Mouse (Mus musculus): ENCODE results near the gene Sntg2. TPM values are rescaled to one million over a fixed set of nuclear protein-coding genes. Genes with fewer than 3 reads are reported as not detected.

Gene Sntg2
- polyA plus RNA-seq, 1 experiment, result 0.88 TPM

DNA sequence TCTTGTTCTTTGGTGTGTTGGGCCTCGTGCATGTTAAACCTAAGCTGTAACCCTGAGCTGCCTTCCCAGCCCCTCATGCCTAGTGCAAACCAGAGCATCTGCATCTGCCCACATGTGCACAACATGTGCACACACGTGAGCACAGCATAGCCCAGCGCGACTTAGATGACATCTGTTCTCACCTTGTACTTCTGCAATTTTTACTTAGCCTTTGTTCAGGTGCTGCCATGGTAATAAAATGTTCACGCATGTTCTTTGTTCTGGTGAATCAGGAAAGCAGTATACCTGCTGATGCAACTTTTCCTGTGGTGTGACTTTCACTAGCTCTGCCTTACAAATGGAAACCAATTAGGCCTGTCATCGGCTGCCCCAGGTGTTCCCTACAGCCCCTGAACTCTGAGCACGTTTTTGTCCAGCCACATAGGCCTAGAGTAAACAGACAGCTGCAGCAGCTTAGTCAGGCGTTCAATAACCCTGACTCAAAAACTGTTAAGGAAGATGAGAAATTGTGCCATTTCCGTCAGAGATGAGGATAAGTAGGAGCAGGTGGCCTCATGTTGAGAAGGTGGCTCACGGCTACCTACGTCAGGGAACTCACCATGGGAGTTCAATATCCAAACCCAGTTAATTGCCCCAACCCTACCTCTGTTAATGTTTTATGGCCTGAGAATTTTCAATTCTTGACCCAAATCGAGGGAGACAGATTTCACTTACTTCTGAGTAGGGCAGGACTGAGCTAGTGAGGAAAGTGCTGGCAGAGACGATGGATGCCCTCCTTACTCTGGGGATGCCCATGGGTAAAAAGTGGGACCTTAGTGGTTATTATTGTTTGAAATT lies 80.2 kb downstream of the Sntg2 start:
- TF ChIP-seq POLR2A (IDR thresholded peaks at IDR 0.05; ENCODE audit: low read depth, low read length), result no peak
- TF ChIP-seq CTCF (IDR thresholded peaks at IDR 0.05; ENCODE audit: borderline replicate concordance, insufficient read depth, low read length), result no peak
- H3K27ac ChIP-seq (ENCODE audit: insufficient read depth, low read length), result no peak overlapping the region
- H3K4me3 ChIP-seq (ENCODE audit: insufficient read depth, low read length), result no peak overlapping the region
- H3K4me1 ChIP-seq (ENCODE audit: control insufficient read depth, insufficient read depth, low read length), result no peaks in the 10 kb centered on the region

DNA sequence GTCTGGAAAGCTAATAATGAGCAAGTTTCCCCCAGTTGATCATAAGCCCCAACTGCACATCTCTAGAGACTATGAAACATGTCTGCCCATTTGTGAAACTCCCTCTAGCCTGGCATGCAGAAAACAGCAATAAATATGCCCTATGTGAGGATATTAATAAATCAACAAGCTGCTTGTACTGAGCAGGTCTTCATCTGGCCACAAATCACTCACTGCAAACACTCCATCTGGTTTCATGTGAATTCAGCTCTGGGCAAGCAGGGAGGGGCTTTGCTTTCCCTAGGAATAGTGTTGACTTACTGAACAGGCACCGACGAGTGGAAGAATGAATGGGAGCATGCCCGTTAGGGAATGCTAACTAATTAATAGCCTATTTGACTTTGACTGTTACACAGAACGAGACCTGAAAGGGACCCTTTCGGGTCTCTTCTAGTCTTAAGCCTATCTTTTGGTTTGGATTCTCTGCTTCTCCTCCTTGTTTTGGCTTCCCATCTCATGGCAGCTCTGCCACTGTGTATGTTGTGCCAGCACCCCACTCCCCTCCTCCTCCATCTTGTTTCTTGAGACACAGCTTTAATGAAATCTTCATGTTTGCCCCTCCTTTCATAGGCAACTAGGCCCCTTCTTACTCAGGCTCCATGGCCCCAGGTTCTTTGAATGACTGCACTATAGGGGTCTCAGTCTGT lies 86.1 kb downstream of the Sntg2 start:
- Histone ChIP-seq H3K4me3 (ENCODE audit: insufficient read depth, low read length) (no peak overlapping the region), H3K27ac (ENCODE audit: insufficient read depth, low read length) (no peak overlapping the region), H3K4me1 (ENCODE audit: control insufficient read depth, insufficient read depth, low read length) (no peaks in the 10 kb centered on the region)
- TF ChIP-seq CTCF (IDR thresholded peaks at IDR 0.05; ENCODE audit: borderline replicate concordance, insufficient read depth, low read length), result no peak
- no peak for TF ChIP-seq POLR2A (IDR thresholded peaks at IDR 0.05; ENCODE audit: low read depth, low read length)

- Histone ChIP-seq H3K4me3 (ENCODE audit: insufficient read depth, low read length) (no peak overlapping the region), H3K4me1 (ENCODE audit: control insufficient read depth, insufficient read depth, low read length) (no peaks in the 10 kb centered on the region), H3K27ac (ENCODE audit: insufficient read depth, low read length) (no peak overlapping the region)
- TF ChIP-seq POLR2A (IDR thresholded peaks at IDR 0.05; ENCODE audit: low read depth, low read length) (no peak), CTCF (IDR thresholded peaks at IDR 0.05; ENCODE audit: borderline replicate concordance, insufficient read depth, low read length) (no peak)
Observed at GRCm38 (mm10) chr12:30283741-30284140, 89.4 kb downstream of the Sntg2 start.

GRCm38 (mm10) chr12:30272242-30272985 lies 100.8 kb downstream of the Sntg2 start:
- H3K27ac ChIP-seq (ENCODE audit: insufficient read depth, low read length), result no peak overlapping the region
- H3K4me3 ChIP-seq (ENCODE audit: insufficient read depth, low read length), result no peak overlapping the region

GRCm38 (mm10) chr12:30264206-30264605 lies 109.0 kb downstream of the Sntg2 start:
- H3K27ac ChIP-seq (ENCODE audit: insufficient read depth, low read length), result no peak overlapping the region
- H3K4me1 ChIP-seq (ENCODE audit: control insufficient read depth, insufficient read depth, low read length), result no peaks in the 10 kb centered on the region
- TF ChIP-seq POLR2A (IDR thresholded peaks at IDR 0.05; ENCODE audit: low read depth, low read length) (no peak), CTCF (IDR thresholded peaks at IDR 0.05; ENCODE audit: borderline replicate concordance, insufficient read depth, low read length) (no peak)
- H3K4me3 ChIP-seq (ENCODE audit: insufficient read depth, low read length), result no peak overlapping the region

More at GRCm38 (mm10) chr12:30272242-30272985, 100.8 kb downstream of the Sntg2 start:
- no peaks in the 10 kb centered on the region for H3K4me1 ChIP-seq (ENCODE audit: control insufficient read depth, insufficient read depth, low read length)
- TF ChIP-seq POLR2A (IDR thresholded peaks at IDR 0.05; ENCODE audit: low read depth, low read length), result no peak
- no peak for TF ChIP-seq CTCF (IDR thresholded peaks at IDR 0.05; ENCODE audit: borderline replicate concordance, insufficient read depth, low read length)

GRCm38 (mm10) chr12:30261187-30261586 lies 112.0 kb downstream of the Sntg2 start:
- H3K4me3 ChIP-seq (ENCODE audit: insufficient read depth, low read length), result no peak overlapping the region
- H3K4me1 ChIP-seq (ENCODE audit: control insufficient read depth, insufficient read depth, low read length), result no peaks in the 10 kb centered on the region
- H3K27ac ChIP-seq (ENCODE audit: insufficient read depth, low read length), result no peak overlapping the region
- no peak for TF ChIP-seq CTCF (IDR thresholded peaks at IDR 0.05; ENCODE audit: borderline replicate concordance, insufficient read depth, low read length)

- Histone ChIP-seq H3K4me1 (ENCODE audit: control insufficient read depth, insufficient read depth, low read length) (no peaks in the 10 kb centered on the region), H3K4me3 (ENCODE audit: insufficient read depth, low read length) (no peak overlapping the region), H3K27ac (ENCODE audit: insufficient read depth, low read length) (no peak overlapping the region)
- TF ChIP-seq CTCF (IDR thresholded peaks at IDR 0.05; ENCODE audit: borderline replicate concordance, insufficient read depth, low read length) (no peak), POLR2A (IDR thresholded peaks at IDR 0.05; ENCODE audit: low read depth, low read length) (no peak)
Observed at GRCm38 (mm10) chr12:30258641-30259040, 114.5 kb downstream of the Sntg2 start.

- no peak overlapping the region for H3K27ac ChIP-seq (ENCODE audit: insufficient read depth, low read length)
- TF ChIP-seq POLR2A (IDR thresholded peaks at IDR 0.05; ENCODE audit: low read depth, low read length), result no peak
- no peak for TF ChIP-seq CTCF (IDR thresholded peaks at IDR 0.05; ENCODE audit: borderline replicate concordance, insufficient read depth, low read length)
- H3K4me1 ChIP-seq (ENCODE audit: control insufficient read depth, insufficient read depth, low read length), result no peaks in the 10 kb centered on the region
- H3K4me3 ChIP-seq (ENCODE audit: insufficient read depth, low read length), result no peak overlapping the region
Observed at GRCm38 (mm10) chr12:30257664-30258063, 115.5 kb downstream of the Sntg2 start.

DNA sequence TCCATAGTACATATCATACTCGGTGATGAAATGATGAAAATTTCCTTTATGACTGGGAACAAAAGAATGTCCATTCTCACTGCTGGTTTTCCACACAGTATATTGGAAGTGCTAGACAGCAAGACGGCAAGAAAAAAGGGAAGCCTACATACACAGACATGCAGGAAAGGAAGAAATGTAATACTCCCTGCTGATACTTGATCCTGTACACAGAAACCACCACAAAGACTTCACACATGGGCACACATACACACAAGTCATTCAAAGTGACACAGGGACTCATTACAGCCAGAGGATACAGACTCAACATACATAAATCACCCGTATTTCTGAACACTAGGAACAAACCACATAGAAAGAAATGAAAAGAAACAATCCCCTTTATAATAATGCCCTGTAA lies 117.0 kb downstream of the Sntg2 start:
- H3K4me3 ChIP-seq (ENCODE audit: insufficient read depth, low read length), result no peak overlapping the region
- no peaks in the 10 kb centered on the region for H3K4me1 ChIP-seq (ENCODE audit: control insufficient read depth, insufficient read depth, low read length)
- TF ChIP-seq POLR2A (IDR thresholded peaks at IDR 0.05; ENCODE audit: low read depth, low read length), result no peak
- no peak for TF ChIP-seq CTCF (IDR thresholded peaks at IDR 0.05; ENCODE audit: borderline replicate concordance, insufficient read depth, low read length)
- H3K27ac ChIP-seq (ENCODE audit: insufficient read depth, low read length), result no peak overlapping the region

All from embryonic fibroblast, embryonic 13.5 days (primary cell).